Mouse (Mus musculus): ENCODE measurements around the gene 4930550L24Rik. TPM values are rescaled to one million over a fixed set of nuclear protein-coding genes. Genes with fewer than 3 reads are reported as not detected.

The 4930550L24Rik gene
- polyA plus RNA-seq (2015; fragmentation: Nextera tagmentation; extraction: Ambion mirVana): 0.10 TPM in 1 of 2 replicates, not detected in the other

DNA sequence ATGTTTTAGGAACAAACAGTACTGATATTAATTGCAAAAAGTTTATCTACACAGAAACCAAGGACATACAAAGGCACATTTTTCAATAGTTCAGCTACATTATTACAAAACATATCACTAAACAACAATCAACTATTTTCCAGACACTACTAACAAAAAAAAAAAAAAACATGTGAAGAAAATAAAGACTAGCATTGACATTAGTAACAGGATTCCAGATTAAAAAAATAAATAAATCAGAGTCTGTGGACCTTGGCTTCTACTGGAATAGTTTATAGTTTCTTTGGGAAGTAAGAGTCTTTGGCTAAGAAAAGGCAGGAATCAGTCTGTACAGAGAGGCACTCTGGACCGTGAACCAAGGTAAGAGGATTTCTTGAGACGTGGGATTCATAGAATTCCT lies at the start of gene 4930550L24Rik:
Gene 4930550L24Rik (plus strand): TSS at position 301 of the 400 bp plus-strand sequence.
- Histone ChIP-seq H3K4me2 (ENCODE audit: low read depth, low read length) (no peak within 1 kb of the TSS), H3K36me3 (ENCODE audit: control insufficient read depth, insufficient read depth, low read length) (no peaks in the 10 kb centered on the region), H3K27me3 (ENCODE audit: control insufficient read depth, insufficient read depth, low read length) (no peaks in the 10 kb centered on the region), H3K9ac (ENCODE audit: low read length) (no peak within 1 kb of the TSS), H3K4me1 (ENCODE audit: control insufficient read depth, insufficient read depth, low read length) (no peaks in the 10 kb centered on the region), H3K9me3 (replicated peaks; ENCODE audit: control insufficient read depth, low read length) (no peaks in the 10 kb centered on the region), H3K27ac (ENCODE audit: low read length) (no peak within 1 kb of the TSS), H3K4me3 (replicated peaks; ENCODE audit: low read length) (no peak within 1 kb of the TSS)
- ATAC-seq (ENCODE audit: insufficient read depth, low FRiP score): no peak
- 75% methylated on average over 2 of the region's 2 CpGs for WGBS

DNA sequence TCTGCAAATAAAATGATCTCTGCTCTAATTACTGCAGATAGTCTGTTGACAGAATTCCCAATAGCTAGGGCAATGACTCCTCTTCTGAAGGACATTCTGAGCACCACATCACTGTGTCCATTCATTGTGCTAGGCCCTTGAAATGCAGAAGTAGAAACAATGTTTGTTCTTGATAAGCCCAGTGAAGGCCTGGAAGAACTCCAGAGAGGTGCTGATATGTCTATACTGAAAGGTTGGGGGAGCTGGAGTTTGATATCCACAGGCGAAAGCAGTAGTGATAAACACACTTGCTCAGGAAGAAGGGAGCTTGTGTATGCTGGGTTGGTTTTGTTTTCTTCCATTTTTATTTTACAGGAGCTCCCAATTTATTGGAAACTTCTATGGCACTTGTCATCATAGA lies 8.4 kb upstream of the 4930550L24Rik start:
- H3K9ac ChIP-seq (ENCODE audit: low read length): no peak overlapping the region
- no peak overlapping the region for H3K27ac ChIP-seq (ENCODE audit: low read length)
- no peak overlapping the region for H3K4me2 ChIP-seq (ENCODE audit: low read depth, low read length)
- no peak overlapping the region for H3K4me3 ChIP-seq (replicated peaks; ENCODE audit: low read length)
- 65% methylated on average over 1 of the region's 1 CpGs for WGBS
- H3K4me1 ChIP-seq (ENCODE audit: control insufficient read depth, insufficient read depth, low read length): no peaks in the 10 kb centered on the region
- H3K36me3 ChIP-seq (ENCODE audit: control insufficient read depth, insufficient read depth, low read length): no peaks in the 10 kb centered on the region
- no peak for ATAC-seq (ENCODE audit: insufficient read depth, low FRiP score)
- no peaks in the 10 kb centered on the region for H3K27me3 ChIP-seq (ENCODE audit: control insufficient read depth, insufficient read depth, low read length)
- H3K9me3 ChIP-seq (replicated peaks; ENCODE audit: control insufficient read depth, low read length): no peaks in the 10 kb centered on the region

GRCm38 (mm10) chrX:58967969-58968368 lies 58.8 kb downstream of the 4930550L24Rik start:
- 69% methylated on average over 2 of the region's 2 CpGs for WGBS

More at GRCm38 (mm10) chrX:58967969-58968368, 58.8 kb downstream of the 4930550L24Rik start:
- Histone ChIP-seq H3K4me3 (replicated peaks; ENCODE audit: low read length) (no peak overlapping the region), H3K9me3 (replicated peaks; ENCODE audit: control insufficient read depth, low read length) (no peaks in the 10 kb centered on the region), H3K4me2 (ENCODE audit: low read depth, low read length) (no peak overlapping the region), H3K4me1 (ENCODE audit: control insufficient read depth, insufficient read depth, low read length) (no peaks in the 10 kb centered on the region), H3K36me3 (ENCODE audit: control insufficient read depth, insufficient read depth, low read length) (no peaks in the 10 kb centered on the region), H3K9ac (ENCODE audit: low read length) (no peak overlapping the region), H3K27me3 (ENCODE audit: control insufficient read depth, insufficient read depth, low read length) (no peaks in the 10 kb centered on the region), H3K27ac (ENCODE audit: low read length) (no peak overlapping the region)
- ATAC-seq (ENCODE audit: insufficient read depth, low FRiP score): no peak

All from stomach, embryonic 16.5 days (tissue).